Mouse (Mus musculus): ENCODE data around the gene Cisd3.

- TF ChIP-seq CHD2 (IDR thresholded peaks at IDR 0.05; ENCODE audit: low read depth, low read length) (no peak), HCFC1 (IDR thresholded peaks at IDR 0.05; ENCODE audit: borderline replicate concordance, insufficient read depth, low read length) (no peak), MAFK (IDR thresholded peaks at IDR 0.05; ENCODE audit: insufficient read depth, low read depth, low read length) (no peak)
Observed at GRCm38 (mm10) chr11:97697199-97697890, 11.7 kb downstream of the Cisd3 start.

Measured in ES-E14 (cell line).